Mouse (Mus musculus) layer of hippocampus, postnatal 25 days (tissue): ENCODE measurements around the gene Spaca7. TPM values are rescaled to one million over a fixed set of nuclear protein-coding genes. Genes with fewer than 3 reads are reported as not detected.
"Not testable (repeated sequence)": the region's sequence is repeated elsewhere in the genome, so short reads cannot be mapped to it uniquely, and the experiment has no call there.

Experiments used
- DNase-seq, 2 experiments: peaks; one replicate each; pipeline ENCODE4 v3.0.0; 2022; ENCODE audit warnings: mixed read lengths in 2 of 2, low spot score in 1 of 2; ENCODE audit errors: extremely low spot score in 1 of 2
- total RNA-seq, 2 experiments: library from RNA; stranded (reverse); gene quantifications; 2 replicates each; pipeline ENCODE4 v1.2.3; 2021

Spaca7 gene
- total RNA-seq, 2 experiments from 2014 or later, result not detected

DNA sequence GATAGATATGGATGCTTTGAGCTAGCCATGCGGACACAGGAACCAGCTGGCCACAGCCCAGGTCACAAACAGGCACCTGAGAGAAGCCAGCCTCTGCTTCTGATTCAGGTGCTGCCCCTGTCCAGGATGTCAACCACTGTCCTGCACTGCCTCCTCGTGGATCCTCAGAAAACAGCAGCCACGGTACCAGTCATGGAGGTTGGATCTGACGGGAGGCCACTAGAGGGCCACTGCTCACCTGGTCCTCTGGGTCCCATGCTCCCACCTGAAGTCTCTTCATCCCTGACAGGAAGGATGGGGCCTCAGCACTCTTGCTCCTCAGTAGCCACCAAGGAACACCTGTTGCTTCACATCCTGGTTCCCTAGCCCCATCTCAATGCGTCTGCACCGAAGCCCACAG is 34.4 kb downstream of the Spaca7 start:
- DNase-seq, result peak; percentile 70 to 89

GRCm38 (mm10) chr8:12608810-12609209 is 36.0 kb downstream of the Spaca7 start:
- no peak for DNase-seq

DNA sequence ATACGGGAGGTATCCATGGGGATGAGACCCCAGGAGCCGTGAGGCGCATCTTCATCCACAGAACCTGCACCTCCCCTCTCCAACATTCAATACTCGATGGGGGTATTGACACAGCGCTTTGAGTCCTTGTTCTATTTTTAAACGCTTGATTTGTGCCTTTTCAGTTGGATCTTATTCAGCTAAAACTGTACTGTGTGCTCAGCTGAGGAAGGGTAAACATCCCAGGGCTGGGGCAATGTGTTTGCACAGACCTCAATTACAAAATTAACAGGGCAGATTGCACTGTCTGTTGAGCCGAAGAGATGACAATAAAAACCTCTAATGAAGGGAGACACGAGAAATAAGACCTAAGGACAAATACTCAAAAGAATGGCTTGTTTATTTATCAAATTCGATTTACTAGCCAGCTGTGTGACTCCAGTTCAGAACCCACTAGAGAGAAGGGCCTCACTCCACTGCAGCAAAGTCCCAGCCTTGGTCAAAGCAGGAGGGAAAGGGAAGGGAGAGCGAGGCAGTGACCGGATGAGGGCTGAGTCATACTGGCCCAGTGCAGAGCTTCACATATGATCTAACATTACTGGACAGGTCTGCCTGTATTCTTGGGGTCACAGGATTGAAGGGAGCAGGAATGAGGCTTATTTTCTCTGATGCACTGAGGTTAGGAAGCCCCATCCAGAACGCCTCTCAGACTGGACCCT is 37.1 kb downstream of the Spaca7 start:
- no peak for DNase-seq

DNA sequence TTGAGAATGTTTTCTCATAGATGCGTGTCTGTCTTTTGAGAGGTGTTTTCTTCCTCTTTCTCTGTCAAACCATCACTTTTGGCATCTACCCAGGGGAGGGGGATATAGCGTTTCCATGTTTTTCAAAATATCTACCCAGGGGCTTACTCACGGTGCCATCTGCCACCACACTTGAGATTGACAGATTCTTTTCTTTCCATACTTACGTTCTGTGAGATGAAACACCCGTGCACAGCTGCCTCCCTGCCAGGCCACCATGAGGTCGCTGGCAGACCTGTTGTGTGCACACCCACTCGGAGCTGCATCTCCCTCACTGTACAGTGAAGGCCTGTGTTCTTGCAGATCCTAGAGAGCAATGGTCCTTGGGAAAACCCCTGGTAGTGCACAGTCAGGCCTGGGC is 40.4 kb downstream of the Spaca7 start:
- DNase-seq, result no peak

- DNase-seq, result not testable (repeated sequence)
These were observed 44.5 kb downstream of the Spaca7 start for GRCm38 (mm10) chr8:12617369-12617768.

DNA sequence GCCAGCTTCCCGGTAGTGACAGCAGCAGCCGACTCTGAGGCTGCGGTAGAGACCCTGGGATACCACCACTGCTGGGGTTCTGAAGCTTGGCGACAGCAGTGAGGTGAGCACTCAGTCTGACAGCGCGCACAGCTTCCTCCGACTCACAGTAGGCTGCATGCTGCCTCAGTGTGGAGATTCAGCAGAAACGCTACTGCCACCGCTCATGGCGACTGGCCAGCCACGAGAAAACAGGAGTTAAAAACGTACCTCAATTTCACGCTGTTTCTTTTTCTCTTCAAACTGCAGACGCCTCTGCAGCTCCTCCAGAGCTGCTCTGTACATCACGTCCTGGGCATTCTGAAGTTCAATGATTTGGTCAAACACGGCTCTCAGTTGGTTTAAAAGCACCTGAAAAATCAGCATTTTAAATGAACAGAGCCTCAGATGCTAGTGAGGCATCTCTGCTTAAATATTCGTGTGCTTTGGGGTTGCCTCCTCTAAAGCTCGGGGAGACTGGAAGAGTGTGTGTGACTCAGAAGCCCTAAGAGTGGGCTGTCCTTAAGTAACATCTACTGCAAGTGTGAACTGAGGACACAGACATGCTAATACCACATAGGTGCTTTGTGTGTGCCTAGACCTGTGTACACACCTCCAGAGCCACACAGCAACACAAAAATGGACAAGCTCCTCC is 48.9 kb downstream of the Spaca7 start:
- DNase-seq, result peak in 1 of 2 experiments; percentile 21

- no peak for DNase-seq
These were observed 53.1 kb downstream of the Spaca7 start for GRCm38 (mm10) chr8:12625890-12626289.

GRCm38 (mm10) chr8:12629079-12629478 is 56.2 kb downstream of the Spaca7 start:
- DNase-seq, result peak; percentile 33 to 61

DNA sequence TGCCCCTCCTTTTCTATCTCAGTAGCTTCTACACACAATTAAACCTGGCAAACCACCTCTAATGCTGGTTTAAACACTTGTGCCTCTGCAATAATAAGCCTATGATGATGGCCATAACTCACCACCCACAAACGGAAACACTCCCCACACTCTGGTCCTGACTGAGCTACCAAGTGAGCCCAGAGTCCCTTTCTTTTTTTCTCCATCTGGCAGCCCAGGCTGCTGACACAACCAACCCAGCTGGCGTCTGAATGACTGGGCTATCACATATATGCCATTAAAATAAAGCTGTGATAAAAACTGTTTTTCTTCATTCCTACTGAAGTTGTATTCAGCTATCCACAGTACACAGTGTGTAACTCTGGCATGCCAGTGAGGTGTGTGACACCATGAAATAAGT is 62.5 kb downstream of the Spaca7 start:
- no peak for DNase-seq

DNA sequence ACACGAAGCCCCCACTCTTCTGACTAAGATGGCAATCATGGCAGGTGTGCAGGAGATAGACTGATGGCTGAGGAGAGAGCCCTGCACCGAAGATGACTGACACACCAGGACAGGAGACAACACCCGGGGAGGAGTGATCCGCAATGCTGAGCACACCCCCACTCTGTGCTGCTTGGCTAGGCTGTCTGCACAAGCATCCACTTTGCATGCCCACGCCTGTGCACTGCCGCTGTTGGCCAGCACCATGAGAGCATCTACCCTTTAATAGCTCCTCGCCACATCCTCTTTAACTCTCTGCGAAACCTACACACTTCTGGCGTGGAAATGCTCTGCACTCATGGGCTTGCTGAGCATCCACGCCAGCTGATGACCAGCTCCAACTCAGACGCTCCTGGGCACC is 65.6 kb downstream of the Spaca7 start:
- no peak for DNase-seq

DNA sequence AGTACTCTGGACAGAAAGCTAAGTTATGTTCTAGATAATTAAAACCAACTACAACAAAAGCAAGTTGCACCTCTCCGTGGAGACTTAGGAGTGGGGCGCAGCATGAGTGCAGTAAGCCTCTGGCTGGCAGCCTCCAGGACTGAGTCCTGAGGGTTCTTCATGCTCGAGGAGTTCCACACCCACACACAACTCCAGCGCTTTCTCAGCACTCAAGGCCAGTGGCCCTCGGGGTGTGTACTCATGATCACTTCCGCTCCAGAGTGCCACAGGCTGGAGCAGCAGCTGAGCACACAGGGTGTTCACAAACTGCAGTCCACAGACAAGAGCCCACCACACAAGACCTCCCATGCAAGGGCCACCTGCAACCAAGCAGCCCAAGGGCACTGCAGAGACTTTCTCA is 68.7 kb downstream of the Spaca7 start:
- no peak for DNase-seq

DNA sequence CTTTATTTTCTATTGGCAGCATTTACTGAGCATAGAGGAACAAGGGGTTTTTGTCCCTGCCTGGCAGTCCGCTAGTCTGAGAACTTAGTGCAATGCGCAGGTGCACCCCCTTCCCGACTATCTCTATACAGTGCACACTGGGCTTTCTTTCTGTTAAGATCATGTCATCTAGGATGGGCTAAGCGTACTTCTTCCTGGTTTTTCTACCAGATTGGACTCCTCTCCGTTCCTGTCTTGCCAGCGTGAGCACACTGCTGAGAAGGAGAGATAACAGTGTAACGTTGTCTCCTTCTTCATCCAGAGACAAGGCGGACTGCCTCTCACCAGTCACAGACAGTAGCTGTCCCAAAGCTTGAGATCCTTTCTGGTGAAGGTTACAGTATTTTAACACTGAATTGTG is 71.5 kb downstream of the Spaca7 start:
- DNase-seq, result no peak

GRCm38 (mm10) chr8:12644894-12645293 is 72.1 kb downstream of the Spaca7 start:
- no peak for DNase-seq

DNA sequence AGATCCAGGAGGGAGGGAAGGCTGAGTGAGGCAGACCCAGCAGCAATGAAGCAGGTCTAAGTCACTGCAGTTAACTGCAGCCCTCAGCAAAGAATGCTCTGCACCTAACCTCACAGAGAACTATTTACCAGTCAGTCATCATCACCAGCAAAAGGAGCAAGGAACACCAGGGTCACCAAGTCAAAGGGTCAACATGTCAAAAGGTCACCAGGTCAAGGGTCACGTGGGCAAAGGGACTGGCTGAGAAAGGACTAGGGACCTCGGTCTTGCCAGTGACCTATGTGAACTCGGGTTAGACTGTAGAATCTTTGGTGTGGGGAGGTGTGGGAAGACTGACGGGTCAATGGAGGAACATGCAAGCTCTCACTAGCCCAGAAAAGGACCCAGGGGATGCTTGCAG is 73.7 kb downstream of the Spaca7 start:
- DNase-seq, result no peak

GRCm38 (mm10) chr8:12648951-12649350 is 76.1 kb downstream of the Spaca7 start:
- no peak for DNase-seq

Other genes starting within 250 kb of the Spaca7 start
- 10 to 100 TPM; 10.8 to 11.6 TPM for gene Sox1, start 177.7 kb upstream of the Spaca7 start, total RNA-seq
- gene Tubgcp3, start 99.2 kb downstream of the Spaca7 start, total RNA-seq, result 10 to 100 TPM; 32.0 to 33.6 TPM
- gene Atp11a, start 184.0 kb downstream of the Spaca7 start, total RNA-seq, result 10 to 100 TPM; 50.6 to 53.1 TPM